Mouse (Mus musculus) thymus, adult 2 months (tissue): ENCODE measurements around the gene Ninj2.

Source experiments
- CTCF ChIP-seq: fragments of 200-500 bp; IDR thresholded peaks from 2 replicates; pipeline ENCODE4 v1.5.1; 2012; ENCODE audit warnings: mild to moderate bottlenecking, control low read depth, low read length, moderate library complexity, borderline replicate concordance; ENCODE audit not compliant: control insufficient read depth, poor library complexity, insufficient read depth; ENCODE audit errors: extremely low read depth
- POLR2A ChIP-seq: fragments of 200-500 bp; IDR thresholded peaks from 2 replicates; pipeline ENCODE4 v1.6.1; 2012; ENCODE audit warnings: mild to moderate bottlenecking, low read length, control low read depth, moderate library complexity; ENCODE audit not compliant: control insufficient read depth, poor library complexity, insufficient read depth; ENCODE audit errors: extremely low read depth

DNA sequence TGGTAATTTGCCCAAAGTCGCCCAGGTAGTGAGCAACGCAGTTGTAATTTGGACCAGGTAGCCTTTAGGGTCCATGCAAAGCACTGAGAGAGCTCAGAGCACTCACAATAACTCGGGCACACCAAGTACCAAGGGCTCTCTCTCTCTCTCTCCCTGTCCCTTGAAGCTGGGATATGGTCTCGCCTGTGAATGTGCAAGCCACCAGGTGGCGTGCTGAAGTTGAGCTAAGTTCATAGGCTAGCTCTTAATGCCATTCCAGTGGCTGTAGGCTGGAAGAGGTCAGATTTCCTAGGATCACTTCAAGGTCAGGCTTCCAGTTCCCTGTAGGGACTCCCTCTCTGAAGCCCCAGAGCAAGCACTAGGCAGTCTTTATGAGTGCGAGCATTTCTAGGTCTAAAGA, 129.5 kb downstream of the Ninj2 start:
- TF ChIP-seq POLR2A (no peak), CTCF (no peak)
